Mouse (Mus musculus): Measurements from ENCODE around the gene Gm49393.
A peak's percentile ranks its signal among the peaks of the same experiment; 100 is the strongest.
"Not testable (repeated sequence)": the region's sequence is repeated elsewhere in the genome, so short reads cannot be mapped to it uniquely, and the experiment has no call there.

Gene Gm49393

DNA sequence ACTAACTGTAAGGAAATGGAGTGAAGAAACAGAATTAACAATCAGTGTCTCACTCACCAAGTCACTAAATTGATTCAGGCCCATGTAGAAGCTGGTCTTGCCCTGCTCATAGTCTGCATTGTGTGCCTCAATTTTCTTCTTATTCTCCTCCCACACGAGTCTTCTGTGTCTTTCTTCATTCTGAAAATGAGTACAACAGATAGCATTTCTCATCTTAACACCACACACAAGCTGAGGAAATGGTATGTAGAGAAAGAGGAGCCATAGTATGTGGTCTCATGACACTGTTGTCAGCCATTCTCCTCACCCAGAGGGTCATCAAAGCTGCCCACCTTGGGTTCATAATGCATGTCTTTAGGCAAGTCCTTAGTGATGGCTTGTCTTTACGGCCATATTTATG lies at the start of gene Gm49393:
Gene Gm49393, minus strand, starts transcription at position 101 of the 400 bp plus-strand sequence.
- not testable (repeated sequence) for DNase-seq (ENCODE audit: low spot score)

DNA sequence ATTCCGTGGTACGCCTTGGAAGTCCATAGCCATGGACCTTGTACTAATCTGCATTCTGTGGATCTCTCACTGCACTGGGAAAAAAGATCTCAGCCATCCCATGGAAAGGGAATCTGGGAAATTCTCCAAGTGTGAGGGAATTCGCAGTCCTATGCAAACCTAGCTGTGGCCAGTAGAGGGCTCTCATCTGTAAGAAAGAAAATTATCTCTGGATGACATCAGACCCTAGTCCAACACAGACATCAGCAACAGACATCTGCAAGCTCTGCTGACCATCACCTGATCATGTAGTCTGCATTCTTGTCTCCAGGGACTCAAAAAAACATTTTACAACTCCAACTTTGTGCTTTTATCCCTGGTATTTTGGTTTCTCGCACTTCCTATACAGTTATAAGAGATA lies 36.9 kb upstream of the Gm49393 start:
- DNase-seq (ENCODE audit: low spot score) = not testable (repeated sequence)

DNA sequence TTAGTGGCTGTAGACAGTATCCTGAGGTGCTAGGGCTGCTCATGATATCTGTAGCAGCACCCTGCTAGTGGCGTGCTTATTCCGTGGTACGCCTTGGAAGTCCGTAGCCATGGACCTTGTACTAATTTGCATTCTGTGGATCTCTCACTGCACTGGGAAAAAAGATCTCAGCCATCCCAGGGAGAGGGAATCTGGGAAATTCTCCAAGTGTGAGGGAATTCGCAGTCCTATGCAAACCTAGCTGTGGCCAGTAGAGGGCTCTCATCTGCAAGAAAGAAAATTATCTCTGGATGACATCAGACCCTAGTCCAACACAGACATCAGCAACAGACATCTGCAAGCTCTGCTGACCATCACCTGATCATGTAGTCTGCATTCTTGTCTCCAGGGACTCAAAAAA lies 28.6 kb upstream of the Gm49393 start:
- DNase-seq (ENCODE audit: low spot score) = not testable (repeated sequence)

DNA sequence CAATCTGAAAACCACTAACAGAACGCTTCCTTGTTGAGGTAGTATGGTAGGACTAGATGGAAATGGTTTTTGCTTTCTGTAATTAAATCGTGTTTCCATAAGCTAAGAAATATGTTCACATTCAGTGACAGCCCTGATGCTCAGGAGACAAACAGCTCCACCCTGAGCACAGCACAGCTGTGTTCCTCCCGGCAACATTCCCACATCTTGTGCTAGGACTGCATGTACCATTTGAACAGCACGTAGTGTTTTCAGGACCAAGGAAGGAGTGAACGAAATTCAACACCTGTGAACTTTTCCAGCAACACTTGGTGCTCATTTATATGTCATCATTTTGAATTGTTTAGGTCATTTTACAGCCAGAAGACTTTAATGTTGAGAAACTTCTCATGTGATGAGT lies 26.3 kb upstream of the Gm49393 start:
- no peak for DNase-seq (ENCODE audit: low spot score)

DNA sequence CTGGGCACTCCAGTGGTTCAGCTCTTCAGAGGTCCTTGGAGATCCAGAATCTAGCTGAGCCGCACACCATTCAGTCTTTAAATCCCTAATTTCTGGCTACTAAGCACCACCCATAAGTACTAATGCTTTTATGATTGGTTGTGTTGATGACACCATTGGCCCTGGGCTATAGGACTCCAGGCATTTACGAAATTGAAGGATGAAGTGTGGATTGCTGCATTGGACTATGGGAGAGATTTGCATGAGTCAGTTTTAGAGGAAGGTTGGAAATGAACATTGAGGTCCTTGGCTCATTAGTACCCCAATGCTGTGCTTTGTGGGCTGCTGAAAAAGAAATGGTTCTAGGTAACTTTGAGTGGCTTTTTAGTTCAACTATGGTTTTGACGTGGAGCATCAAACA lies 6.5 kb upstream of the Gm49393 start, which contains the start of gene Tpbpa:
Gene Tpbpa, minus strand, starts transcription at position 101 of the 400 bp plus-strand sequence.
- not testable (repeated sequence) for DNase-seq (ENCODE audit: low spot score)

- no peak for DNase-seq (ENCODE audit: low spot score)
Observed at GRCm38 (mm10) chr13:60936500-60936901, 1.1 kb upstream of the Gm49393 start, which contains the start of the genes Gm49391 and Ctla2a. Gene Gm49391 (minus strand): TSS chr13:60936571. Gene Ctla2a (minus strand): TSS chr13:60936625.

DNA sequence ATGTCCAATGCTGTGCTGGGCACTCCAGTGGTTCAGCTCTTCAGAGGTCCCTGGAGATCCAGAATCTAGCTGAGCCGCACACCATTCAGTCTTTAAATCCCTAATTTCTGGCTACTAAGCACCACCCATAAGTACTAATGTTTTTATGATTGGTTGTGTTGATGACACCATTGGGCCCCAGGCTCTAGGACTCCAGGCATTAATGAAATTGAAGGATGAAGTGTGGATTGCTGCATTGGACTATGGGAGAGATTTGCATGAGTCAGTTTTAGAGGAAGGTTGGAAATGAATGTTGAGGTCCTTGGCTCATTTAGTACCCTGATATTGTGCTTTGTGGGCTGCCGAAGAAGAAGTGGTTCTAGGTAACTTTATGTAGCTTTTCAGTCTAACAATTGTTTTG lies 30.6 kb downstream of the Gm49393 start, which contains the start of gene Tpbpb:
Gene Tpbpb, minus strand, starts transcription at position 101 of the 400 bp plus-strand sequence.
- DNase-seq (ENCODE audit: low spot score) = not testable (repeated sequence)

DNA sequence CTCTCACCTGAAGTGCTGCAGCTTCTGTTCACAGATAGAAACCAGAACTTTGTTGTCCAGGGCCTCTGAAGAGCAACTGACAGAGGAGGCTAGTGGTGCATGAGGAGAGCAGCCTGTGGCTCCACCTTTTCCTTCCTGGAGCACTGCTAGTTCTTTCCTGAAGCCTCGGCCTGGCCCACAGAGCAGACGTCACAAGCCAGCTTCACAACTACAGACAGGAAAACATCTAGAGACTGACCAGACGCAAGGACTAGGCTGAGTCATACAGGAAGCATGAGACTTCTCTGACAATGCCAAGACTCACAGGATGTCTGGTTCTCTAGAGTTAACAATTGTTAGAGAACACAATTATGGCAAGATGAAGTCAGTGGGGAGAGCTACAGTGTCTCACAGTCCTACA lies 38.1 kb downstream of the Gm49393 start, which contains the start of gene Ctla2b:
Gene Ctla2b, minus strand, starts transcription at position 120 of the 400 bp plus-strand sequence.
- peak; percentile 9 for DNase-seq (ENCODE audit: low spot score)

DNA sequence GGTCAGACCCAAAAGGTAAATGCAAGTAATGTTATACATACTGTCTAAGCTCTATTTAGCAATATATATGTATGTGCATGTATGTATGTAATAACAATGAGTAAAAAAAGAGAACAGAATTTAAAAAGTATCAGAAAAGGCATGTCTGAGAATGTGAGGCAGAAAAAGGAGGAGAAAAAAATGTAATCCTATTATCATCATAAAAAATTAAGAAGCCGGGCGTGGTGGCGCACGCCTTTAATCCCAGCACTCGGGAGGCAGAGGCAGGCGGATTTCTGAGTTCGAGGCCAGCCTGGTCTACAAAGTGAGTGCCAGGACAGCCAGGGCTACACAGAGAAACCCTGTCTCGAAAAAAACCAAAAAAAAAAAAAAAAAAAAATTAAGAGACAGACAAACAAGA lies 38.6 kb downstream of the Gm49393 start, which contains the start of gene Gm49392:
Gene Gm49392, minus strand, starts transcription at position 101 of the 400 bp plus-strand sequence.
- DNase-seq (ENCODE audit: low spot score) = not testable (repeated sequence)

DNA sequence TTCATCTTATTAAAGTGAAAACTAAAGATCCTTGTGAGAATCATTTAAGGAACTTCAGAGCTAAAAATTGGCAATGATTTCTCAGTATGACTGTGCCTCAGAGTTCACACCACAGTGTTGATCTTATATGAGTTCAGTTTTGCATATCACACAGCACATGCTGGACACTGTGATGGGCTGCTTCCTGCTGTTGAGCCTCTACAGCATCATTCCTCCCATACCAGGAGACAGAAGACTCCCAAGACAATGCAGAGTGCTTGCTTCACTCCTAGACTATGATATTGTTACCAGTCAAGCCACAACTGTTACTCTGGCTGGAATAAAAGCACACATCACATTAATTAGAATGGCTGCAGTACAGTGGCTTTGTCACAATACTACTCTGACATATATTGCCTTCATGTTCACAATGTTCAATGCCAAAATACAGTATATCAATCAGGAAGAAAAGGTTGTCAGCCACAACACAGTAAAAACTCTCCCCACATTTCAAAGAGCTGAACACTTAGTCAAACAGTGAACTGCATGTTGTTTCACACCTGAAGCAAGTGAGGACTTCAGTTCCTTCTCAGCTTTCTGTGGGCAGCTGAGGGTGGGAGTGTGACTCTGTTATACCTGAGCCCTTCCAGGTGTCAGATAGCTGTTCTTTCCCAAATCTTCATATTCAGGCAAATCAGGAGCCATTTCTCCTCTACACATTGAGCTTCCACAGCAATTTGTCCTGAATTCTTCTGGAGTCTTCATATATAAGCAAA lies 39.8 kb downstream of the Gm49393 start:
- no peak for DNase-seq (ENCODE audit: low spot score)

DNA sequence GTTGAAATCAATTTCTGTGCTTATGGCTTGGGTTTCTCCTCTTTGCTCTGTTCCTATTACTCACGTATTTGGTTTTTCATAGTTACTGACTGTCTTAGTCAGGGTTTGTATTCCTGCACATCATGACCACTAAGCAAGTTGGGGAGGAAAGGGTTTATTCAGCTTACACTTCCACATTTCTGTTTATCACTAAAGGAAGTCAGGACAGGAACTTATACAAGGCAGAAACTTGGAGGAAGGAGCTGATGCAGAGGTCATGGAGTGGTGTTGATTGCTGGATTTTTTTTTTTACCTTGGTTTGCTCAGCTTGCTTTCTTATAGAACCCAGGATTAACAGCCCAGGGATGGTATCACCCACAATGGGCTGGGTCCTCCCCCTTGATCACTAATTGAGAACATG lies 43.1 kb downstream of the Gm49393 start:
- no peak for DNase-seq (ENCODE audit: low spot score)

- DNase-seq (ENCODE audit: low spot score) = no peak
Observed at GRCm38 (mm10) chr13:60864281-60864680, 71.1 kb downstream of the Gm49393 start, which contains the start of gene 4930486L24Rik. Gene 4930486L24Rik (minus strand): TSS chr13:60864475.

DNA sequence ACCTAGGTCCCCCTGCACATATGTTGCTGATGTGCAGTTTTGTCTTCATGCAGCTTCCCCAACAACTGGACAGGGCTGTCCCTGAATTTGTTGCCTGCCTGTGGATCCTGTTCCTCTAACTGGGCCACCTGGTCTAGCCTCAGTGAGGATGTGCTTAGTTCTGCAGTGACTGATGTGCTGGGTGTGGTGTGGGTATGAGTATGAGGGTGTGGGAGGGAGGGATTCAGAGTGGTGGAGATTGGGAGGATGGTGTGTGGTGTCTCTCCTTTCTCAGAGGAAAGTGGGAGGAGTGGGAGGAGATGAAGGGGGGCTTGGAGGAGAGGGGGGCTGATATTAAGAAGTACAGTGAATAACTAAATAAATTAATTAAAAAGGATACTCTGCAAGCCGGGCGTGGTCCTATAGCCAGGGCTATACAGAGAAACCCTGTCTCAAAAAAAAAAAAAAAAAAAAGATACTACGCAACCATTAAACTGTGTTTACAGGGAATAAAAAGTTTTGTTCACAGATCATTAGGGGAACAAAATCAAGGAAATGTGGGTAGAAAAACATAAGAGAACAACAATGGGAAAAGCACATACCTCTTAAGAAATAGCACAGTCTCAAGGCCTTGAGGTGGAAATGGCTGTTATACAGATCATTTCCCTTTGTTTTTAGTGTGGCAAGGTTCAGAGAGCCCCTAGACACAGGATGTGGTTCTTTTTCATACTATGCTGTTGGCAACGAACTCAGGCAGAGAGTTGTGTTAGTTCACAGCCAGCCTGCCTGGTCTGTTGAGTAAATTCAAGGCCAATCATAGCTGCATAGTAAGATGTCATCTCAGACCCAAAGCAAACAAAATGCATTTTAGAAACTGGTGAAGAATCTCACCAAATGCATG lies 86.9 kb downstream of the Gm49393 start:
- DNase-seq (ENCODE audit: low spot score) = no peak

- no peak for DNase-seq (ENCODE audit: low spot score)
Observed at GRCm38 (mm10) chr13:60843153-60843552, 92.2 kb downstream of the Gm49393 start.

DNA sequence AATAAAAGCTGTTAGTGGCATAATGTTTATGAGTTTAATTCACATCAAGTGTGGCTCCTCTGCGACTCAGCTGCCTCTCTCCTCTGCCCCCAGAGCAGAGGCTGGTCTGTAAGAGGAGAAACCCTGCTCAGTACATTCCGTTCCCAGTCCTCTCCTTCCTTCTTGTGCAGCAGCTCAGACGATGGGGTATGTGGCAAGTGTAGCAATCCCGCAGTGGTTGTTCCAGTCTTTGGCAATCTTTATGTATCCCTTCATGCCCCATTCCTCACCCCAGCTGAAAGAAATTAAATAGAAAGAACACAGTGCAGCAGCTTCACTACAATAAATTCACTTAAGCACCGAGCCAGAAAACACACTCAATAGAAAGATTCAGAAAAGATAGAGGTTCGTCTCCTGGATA lies 92.7 kb downstream of the Gm49393 start:
- no peak for DNase-seq (ENCODE audit: low spot score)

DNA sequence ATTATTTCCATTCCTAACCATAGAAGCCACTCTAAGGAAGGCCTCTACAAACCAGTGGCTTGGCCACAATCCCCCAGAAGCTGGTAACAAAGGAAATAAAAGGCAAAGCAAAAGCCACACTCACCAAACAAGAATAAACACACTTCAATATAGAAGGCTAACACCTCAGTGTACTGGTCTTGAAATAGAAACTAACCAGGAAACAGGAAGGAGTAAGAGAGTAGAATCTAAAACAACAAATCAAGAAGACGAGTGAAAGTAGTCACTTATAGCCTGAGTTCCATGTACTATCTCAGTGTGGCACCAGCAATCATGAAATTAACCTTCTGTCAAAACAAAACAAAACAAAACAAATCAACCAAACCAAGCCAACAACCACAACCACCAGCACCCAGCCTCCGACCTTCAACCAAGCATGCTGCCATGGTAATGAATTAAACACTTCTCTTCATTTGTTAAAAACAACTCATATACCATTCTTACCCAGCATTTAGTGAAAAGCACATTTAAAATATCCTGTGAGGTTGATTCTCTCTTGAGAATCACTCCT lies 96.0 kb downstream of the Gm49393 start:
- no peak for DNase-seq (ENCODE audit: low spot score)

GRCm38 (mm10) chr13:60826052-60826451 lies 109.3 kb downstream of the Gm49393 start:
- DNase-seq (ENCODE audit: low spot score) = no peak

DNA sequence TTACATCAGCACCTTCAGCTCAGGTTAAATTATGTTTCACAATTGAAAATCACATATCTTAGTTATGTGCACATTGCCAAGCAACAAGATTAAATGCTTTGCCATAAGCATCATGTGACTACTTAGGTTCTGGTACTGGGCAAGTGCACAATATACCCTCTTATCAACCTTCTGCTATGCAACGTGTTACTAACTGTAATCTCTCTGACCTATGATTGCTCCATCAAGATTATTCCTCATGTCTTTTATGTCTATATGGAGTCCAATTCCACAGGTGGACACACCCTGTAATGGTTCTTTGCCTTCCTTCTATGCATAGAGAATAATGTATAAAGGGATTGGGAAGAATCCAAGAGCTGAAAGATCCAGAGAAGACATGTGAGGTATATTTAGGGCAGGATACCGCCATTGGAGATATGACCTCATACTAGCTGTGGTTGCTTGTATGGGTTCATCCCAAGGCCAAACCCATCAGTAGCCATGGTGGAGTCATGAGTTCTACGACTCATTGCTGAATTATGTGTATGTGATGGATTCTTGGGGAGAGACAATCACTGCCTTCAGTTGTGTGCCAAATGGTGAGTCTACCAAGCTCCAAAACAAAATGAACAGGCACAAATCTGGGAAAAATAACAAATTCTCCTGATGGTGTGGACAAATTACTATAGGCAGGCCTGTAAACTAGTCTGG lies 114.8 kb downstream of the Gm49393 start:
- DNase-seq (ENCODE audit: low spot score) = no peak

GRCm38 (mm10) chr13:60819469-60819868 lies 115.9 kb downstream of the Gm49393 start:
- DNase-seq (ENCODE audit: low spot score) = peak; percentile 36

DNA sequence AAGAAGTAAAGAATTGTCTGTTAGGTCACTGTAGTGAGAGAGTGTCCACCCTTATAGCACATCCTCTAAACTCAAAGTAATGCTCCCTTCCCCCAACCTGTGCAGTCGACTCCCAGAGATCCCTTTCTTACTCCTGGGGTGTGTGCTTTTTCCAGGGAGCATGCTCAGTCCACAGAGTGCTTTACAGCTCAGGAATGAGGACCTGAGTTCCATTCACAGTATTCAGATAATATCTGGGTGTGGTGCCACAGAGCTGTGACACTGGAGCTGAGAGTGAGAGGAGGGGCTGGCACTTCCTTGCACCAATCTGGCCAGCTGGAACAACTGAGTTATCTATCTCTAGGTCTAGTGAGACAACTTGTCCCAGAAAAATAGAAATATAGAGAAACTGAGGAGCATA lies 121.7 kb downstream of the Gm49393 start:
- no peak for DNase-seq (ENCODE audit: low spot score)

- no peak for DNase-seq (ENCODE audit: low spot score)
Observed at GRCm38 (mm10) chr13:60812768-60813167, 122.6 kb downstream of the Gm49393 start.

Measured in ovary, postnatal 36 days (tissue).